Mouse (Mus musculus): Measurements from ENCODE around the gene Wasf1. TPM values are rescaled to one million over a fixed set of nuclear protein-coding genes. Genes with fewer than 3 reads are reported as not detected.

The Wasf1 gene
- polyA plus RNA-seq, 1 experiment from 2014 or later = 16.6 TPM

DNA sequence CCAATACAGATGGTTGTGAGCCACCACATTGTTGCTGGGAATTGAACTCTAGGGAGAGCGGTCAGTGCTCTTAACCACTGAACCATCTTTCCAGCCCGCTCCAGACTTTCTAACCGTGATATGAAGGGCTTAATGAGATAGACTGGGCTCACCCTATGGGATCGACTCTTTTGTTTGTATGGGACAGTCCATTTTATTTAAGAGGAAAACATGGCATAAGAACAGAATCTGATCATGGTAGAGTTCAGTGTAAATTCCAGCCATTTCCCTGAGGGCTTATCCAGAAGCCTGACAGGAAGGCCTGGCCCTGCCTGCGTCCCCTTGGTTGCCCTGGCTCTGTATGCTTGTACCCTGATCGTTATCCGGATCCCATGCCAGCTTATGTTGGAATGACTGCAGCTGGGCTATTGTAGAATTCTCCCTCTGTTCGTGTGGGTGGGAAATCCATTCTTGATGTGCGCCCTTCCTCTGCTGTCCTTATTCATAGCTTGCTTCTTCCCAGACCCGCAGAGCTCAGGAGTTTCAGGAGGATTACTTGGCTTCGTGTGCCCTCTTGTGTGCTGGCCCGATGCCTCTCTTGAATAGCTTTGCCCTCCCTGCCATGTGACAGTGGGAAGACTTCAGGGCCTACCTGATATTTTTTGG, 87.4 kb downstream of the Wasf1 start:
- Histone ChIP-seq H3K9ac (ENCODE audit: low read depth, low read length) (no peak overlapping the region), H3K36me3 (ENCODE audit: control insufficient read depth, insufficient read depth, low read length) (no peaks in the 10 kb centered on the region), H3K27me3 (ENCODE audit: control insufficient read depth, insufficient read depth, low read length) (no peaks in the 10 kb centered on the region), H3K4me3 (ENCODE audit: low read depth, low read length) (no peak overlapping the region), H3K4me2 (no peak overlapping the region), H3K4me1 (ENCODE audit: control insufficient read depth, insufficient read depth, low read length) (no peaks in the 10 kb centered on the region), H3K27ac (ENCODE audit: low read depth, low read length) (no peak overlapping the region), H3K9me3 (replicated peaks; ENCODE audit: control insufficient read depth, low read length) (no peaks in the 10 kb centered on the region)
- 81% methylated on average over 12 of the region's 12 CpGs for WGBS (ENCODE audit: insufficient replicate concordance)
- ATAC-seq (replicated peaks; ENCODE audit: insufficient number of reproducible peaks, low FRiP score, low TSS enrichment) = no peak

DNA sequence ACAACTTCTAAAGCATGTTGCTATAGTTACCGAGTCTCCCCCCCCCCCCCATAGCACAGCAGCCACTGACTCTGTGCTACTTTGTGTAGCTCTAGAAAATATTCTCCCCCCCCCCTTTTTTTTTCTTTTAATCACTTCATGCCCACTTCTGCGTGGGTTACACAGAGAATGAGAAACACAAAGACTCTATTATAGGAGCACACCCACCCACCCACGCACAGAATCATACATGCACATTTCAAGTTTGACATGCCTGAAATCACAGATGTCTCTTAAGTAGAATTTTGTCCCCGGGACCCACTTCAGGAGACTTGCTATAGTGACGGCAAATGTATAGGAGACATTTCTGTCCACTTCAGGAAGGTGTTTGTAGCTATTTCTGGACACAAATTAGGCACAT, 88.0 kb downstream of the Wasf1 start:
- WGBS (ENCODE audit: insufficient replicate concordance) = 69% methylated on average over 5 of the region's 5 CpGs
- no peaks in the 10 kb centered on the region for H3K36me3 ChIP-seq (ENCODE audit: control insufficient read depth, insufficient read depth, low read length)
- H3K27me3 ChIP-seq (ENCODE audit: control insufficient read depth, insufficient read depth, low read length) = no peaks in the 10 kb centered on the region
- H3K9ac ChIP-seq (ENCODE audit: low read depth, low read length) = no peak overlapping the region
- H3K4me3 ChIP-seq (ENCODE audit: low read depth, low read length) = no peak overlapping the region
- H3K4me1 ChIP-seq (ENCODE audit: control insufficient read depth, insufficient read depth, low read length) = no peaks in the 10 kb centered on the region
- no peaks in the 10 kb centered on the region for H3K9me3 ChIP-seq (replicated peaks; ENCODE audit: control insufficient read depth, low read length)
- ATAC-seq (replicated peaks; ENCODE audit: insufficient number of reproducible peaks, low FRiP score, low TSS enrichment) = no peak
- H3K4me2 ChIP-seq = no peak overlapping the region
- no peak overlapping the region for H3K27ac ChIP-seq (ENCODE audit: low read depth, low read length)

DNA sequence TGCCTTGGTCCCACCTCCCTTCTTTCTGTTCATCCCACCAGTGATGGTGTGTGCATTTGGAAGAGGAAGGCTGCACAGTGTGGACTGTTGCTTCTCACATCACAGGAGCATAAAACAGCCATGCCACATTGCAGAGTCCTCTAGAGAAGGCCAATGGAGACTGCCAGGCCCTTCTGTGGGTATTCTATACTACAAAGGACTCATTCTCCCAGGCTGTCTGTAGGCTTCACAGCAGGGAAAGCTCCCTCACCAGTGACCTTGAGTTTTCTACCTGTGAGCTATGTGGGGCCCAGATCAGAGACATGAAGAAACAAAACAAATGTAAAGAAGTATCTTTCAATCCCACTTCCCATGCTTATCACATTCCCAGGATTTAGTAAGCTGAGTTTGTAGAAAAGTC, 100.5 kb downstream of the Wasf1 start:
- no peaks in the 10 kb centered on the region for H3K4me1 ChIP-seq (ENCODE audit: control insufficient read depth, insufficient read depth, low read length)
- H3K36me3 ChIP-seq (ENCODE audit: control insufficient read depth, insufficient read depth, low read length) = no peaks in the 10 kb centered on the region
- H3K9ac ChIP-seq (ENCODE audit: low read depth, low read length) = no peak overlapping the region
- no peak overlapping the region for H3K4me3 ChIP-seq (ENCODE audit: low read depth, low read length)
- H3K4me2 ChIP-seq = no peak overlapping the region
- ATAC-seq (replicated peaks; ENCODE audit: insufficient number of reproducible peaks, low FRiP score, low TSS enrichment) = no peak
- H3K27ac ChIP-seq (ENCODE audit: low read depth, low read length) = no peak overlapping the region
- H3K27me3 ChIP-seq (ENCODE audit: control insufficient read depth, insufficient read depth, low read length) = no peaks in the 10 kb centered on the region
- no peaks in the 10 kb centered on the region for H3K9me3 ChIP-seq (replicated peaks; ENCODE audit: control insufficient read depth, low read length)

DNA sequence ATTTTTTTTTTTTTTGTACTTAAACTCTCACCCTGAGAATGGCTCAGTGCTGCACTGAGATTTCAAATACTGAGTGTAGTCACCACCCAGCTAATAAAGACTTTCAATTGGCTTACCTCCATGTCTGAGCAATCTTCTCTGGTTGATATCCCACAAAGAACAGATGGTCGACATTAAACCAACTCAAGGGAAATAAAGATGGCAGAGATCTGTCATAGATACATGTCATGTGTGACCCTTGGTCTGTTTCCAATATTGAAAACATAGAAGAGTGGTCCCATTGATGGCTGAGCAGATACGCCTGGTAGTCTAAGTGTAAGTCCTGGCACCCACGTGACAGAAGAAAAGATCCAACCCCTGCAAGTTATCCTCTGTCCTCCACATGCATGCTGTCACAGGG, 101.3 kb downstream of the Wasf1 start:
- Histone ChIP-seq H3K4me1 (ENCODE audit: control insufficient read depth, insufficient read depth, low read length) (no peaks in the 10 kb centered on the region), H3K4me3 (ENCODE audit: low read depth, low read length) (no peak overlapping the region), H3K9ac (ENCODE audit: low read depth, low read length) (no peak overlapping the region), H3K27ac (ENCODE audit: low read depth, low read length) (no peak overlapping the region), H3K36me3 (ENCODE audit: control insufficient read depth, insufficient read depth, low read length) (no peaks in the 10 kb centered on the region), H3K27me3 (ENCODE audit: control insufficient read depth, insufficient read depth, low read length) (no peaks in the 10 kb centered on the region), H3K4me2 (no peak overlapping the region), H3K9me3 (replicated peaks; ENCODE audit: control insufficient read depth, low read length) (no peaks in the 10 kb centered on the region)
- 81% methylated on average over 3 of the region's 3 CpGs for WGBS (ENCODE audit: insufficient replicate concordance)
- no peak for ATAC-seq (replicated peaks; ENCODE audit: insufficient number of reproducible peaks, low FRiP score, low TSS enrichment)

DNA sequence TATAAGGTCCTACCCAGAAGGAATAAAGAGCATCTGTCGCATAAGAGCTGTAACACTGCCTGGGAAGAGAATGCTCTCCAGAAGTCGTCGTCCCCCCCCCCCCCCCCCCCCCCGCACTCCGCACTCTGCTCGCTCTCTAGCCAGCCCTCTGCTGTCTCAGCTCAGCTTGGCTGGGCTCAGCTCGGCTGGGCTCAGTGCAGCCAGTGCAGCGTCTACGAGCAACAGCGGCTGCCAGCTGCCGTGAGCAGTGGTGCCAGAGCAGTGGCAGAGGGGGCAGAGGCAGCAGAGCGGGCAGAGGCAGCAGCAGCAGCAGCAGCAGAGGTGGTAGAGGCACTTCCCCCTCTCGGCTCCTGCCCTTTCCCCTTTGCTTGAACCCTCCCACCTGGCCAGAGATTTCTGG, 102.1 kb downstream of the Wasf1 start:
- no peaks in the 10 kb centered on the region for H3K36me3 ChIP-seq (ENCODE audit: control insufficient read depth, insufficient read depth, low read length)
- H3K4me3 ChIP-seq (ENCODE audit: low read depth, low read length) = no peak overlapping the region
- H3K27ac ChIP-seq (ENCODE audit: low read depth, low read length) = no peak overlapping the region
- peak overlapping the region; percentile 56 for H3K4me2 ChIP-seq
- no peaks in the 10 kb centered on the region for H3K27me3 ChIP-seq (ENCODE audit: control insufficient read depth, insufficient read depth, low read length)
- H3K9me3 ChIP-seq (replicated peaks; ENCODE audit: control insufficient read depth, low read length) = no peaks in the 10 kb centered on the region
- H3K9ac ChIP-seq (ENCODE audit: low read depth, low read length) = 0 out of 2 replicates have a peak overlapping the region, but pooled peaks have one; percentile 34
- ATAC-seq (replicated peaks; ENCODE audit: insufficient number of reproducible peaks, low FRiP score, low TSS enrichment) = no peak
- 22% methylated on average over 9 of the region's 13 CpGs for WGBS (ENCODE audit: insufficient replicate concordance)
- H3K4me1 ChIP-seq (ENCODE audit: control insufficient read depth, insufficient read depth, low read length) = no peaks in the 10 kb centered on the region

Other genes starting within 250 kb of the Wasf1 start
- 2.0 and 2.5 TPM in 2 replicates for gene Mettl24, start 200.2 kb upstream of the Wasf1 start, polyA plus RNA-seq (2014; fragmentation: Nextera tagmentation; extraction: Ambion mirVana)
- gene Cdc40, start 164 bp upstream of the Wasf1 start, polyA plus RNA-seq (2014; fragmentation: Nextera tagmentation; extraction: Ambion mirVana) = 23.3 and 26.5 TPM in 2 replicates
- gene Gpr6, start 188.8 kb downstream of the Wasf1 start, polyA plus RNA-seq (2014; fragmentation: Nextera tagmentation; extraction: Ambion mirVana) = not detected in 2 replicates